Mouse (Mus musculus) heart, embryonic 14.5 days (tissue): ENCODE measurements around the gene Daam1. TPM values are rescaled to one million over a fixed set of nuclear protein-coding genes. Genes with fewer than 3 reads are reported as not detected.

ENCODE experiments used
- ATAC-seq: fragments of 200-750 bp; cut with Nextera tagmentation; 2 replicates; pipeline ENCODE4 v1.8.0; 2017; ENCODE audit warnings: low read depth, moderate TSS enrichment; ENCODE audit not compliant: insufficient number of reproducible peaks, insufficient read depth, low FRiP score
- H3K27ac ChIP-seq, 2 experiments: fragments of 200-500 bp in 1 of 2; fragments of 300-500 bp in 1 of 2; sonication (generic) in 1 of 2; replicated peaks in 1 of 2; 2 replicates each; pipeline ENCODE4 v1.5.1; 2012 to 2014; ENCODE audit warnings: low read depth in 2 of 2, low read length in 2 of 2, control low read depth in 1 of 2, mild to moderate bottlenecking in 1 of 2, mixed read lengths in 1 of 2; ENCODE audit not compliant: control insufficient read depth in 1 of 2, insufficient read depth in 1 of 2
- H3K27me3 ChIP-seq: fragments of 300-500 bp; sonication (generic); 2 replicates; pipeline ENCODE4 v1.6.1; 2014; ENCODE audit warnings: mild to moderate bottlenecking, low read length, control low read depth; ENCODE audit not compliant: control insufficient read depth, insufficient read depth
- H3K36me3 ChIP-seq: fragments of 300-500 bp; sonication (generic); 2 replicates; pipeline ENCODE4 v1.6.1; 2014; ENCODE audit warnings: mild to moderate bottlenecking, control low read depth, low read length, mixed read lengths; ENCODE audit not compliant: control insufficient read depth, insufficient read depth
- H3K4me1 ChIP-seq, 2 experiments: fragments of 200-500 bp in 1 of 2; fragments of 300-500 bp in 1 of 2; sonication (generic) in 1 of 2; 2 replicates each; pipeline ENCODE4 v1.6.1; 2012 to 2014; ENCODE audit warnings: low read length in 2 of 2, control low read depth in 1 of 2, mixed read lengths in 1 of 2; ENCODE audit not compliant: control insufficient read depth in 2 of 2, insufficient read depth in 2 of 2
- H3K4me2 ChIP-seq: fragments of 300-500 bp; sonication (generic); 2 replicates; pipeline ENCODE4 v1.6.1; 2014; ENCODE audit warnings: mild to moderate bottlenecking, low read length
- H3K4me3 ChIP-seq, 2 experiments: fragments of 200-500 bp in 1 of 2; fragments of 300-500 bp in 1 of 2; sonication (generic) in 1 of 2; 2 replicates each; pipeline ENCODE4 v1.5.1; 2012 to 2014; ENCODE audit warnings: low read length in 2 of 2, mild to moderate bottlenecking in 2 of 2, control low read depth in 1 of 2, low read depth in 1 of 2, moderate library complexity in 1 of 2; ENCODE audit not compliant: control insufficient read depth in 1 of 2, insufficient read depth in 1 of 2
- H3K9ac ChIP-seq: fragments of 300-500 bp; sonication (generic); 2 replicates; pipeline ENCODE4 v1.6.1; 2014; ENCODE audit warnings: mild to moderate bottlenecking, low read length
- H3K9me3 ChIP-seq: fragments of 300-500 bp; sonication (generic); 2 replicates; pipeline ENCODE4 v1.6.1; 2016; ENCODE audit warnings: low read length, control low read depth; ENCODE audit not compliant: control insufficient read depth
- WGBS: fragments of 180-500 bp; shearing (Covaris S2); extraction: QIAGEN DNeasy Blood & Tissue Kit; methylation state at CpG from one replicate; pipeline ENCODE4 v1.1.7; 2014; 5-methylcytosine and 5-hydroxymethylcytosine counted together
- polyA plus RNA-seq: library from polyadenylated mRNA; unstranded; fragments of >200 nt; fragmentation: Nextera tagmentation; extraction: Ambion mirVana; gene quantifications from 2 replicates; pipeline ENCODE4 v1.2.1, GENCODE M21; 2014

The Daam1 gene
- 28.9 and 33.3 TPM in 2 replicates for polyA plus RNA-seq

DNA sequence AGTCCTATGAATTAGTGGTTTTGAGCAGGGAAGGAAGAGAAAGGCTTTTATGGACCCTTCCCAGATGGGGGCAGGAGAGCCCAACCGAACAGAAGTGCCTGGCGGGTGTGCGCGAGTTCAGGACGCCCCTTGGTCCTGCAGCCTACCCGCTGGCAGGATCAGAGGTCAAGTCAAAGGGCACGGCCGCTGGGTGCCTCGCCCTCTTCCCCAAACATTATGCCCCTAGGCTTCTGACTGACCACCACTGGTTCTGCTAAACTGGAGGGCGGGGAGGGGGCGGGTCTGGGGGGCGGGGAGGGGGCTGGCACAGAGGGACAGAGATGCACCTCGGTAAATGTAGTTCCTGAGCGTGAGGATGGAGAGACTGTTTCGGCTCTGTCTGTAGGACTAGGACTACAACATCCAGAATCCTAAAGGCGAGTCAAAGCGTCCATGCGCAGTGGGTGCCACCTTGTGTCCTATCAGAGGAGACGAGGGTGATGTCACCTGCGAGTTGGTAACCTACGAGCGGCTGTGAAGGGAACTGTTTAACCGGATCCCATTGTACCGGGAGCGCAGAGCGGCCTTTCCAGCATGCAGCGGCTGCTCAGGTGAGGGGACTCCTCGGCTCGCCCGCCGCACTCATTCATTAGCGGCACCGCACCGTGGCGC is at the start of gene Daam1:
Gene Daam1 (plus strand): TSS at position 472 of the 651 bp plus-strand sequence.
- Histone ChIP-seq H3K36me3 (no peaks in the 10 kb centered on the region), H3K9me3 (no peaks in the 10 kb centered on the region), H3K4me2 (peak within 1 kb of the TSS; percentile 84), H3K4me3 (peak within 1 kb of the TSS; percentile 84 to 98), H3K9ac (peak within 1 kb of the TSS; percentile 97), H3K27me3 (no peaks in the 10 kb centered on the region), H3K27ac (peak within 1 kb of the TSS; percentile 93 to 97), H3K4me1 (peaks cover 6 to 32% of the 10 kb centered on the region in 2 experiments)
- under 1% methylated on average over 35 of the region's 35 CpGs for WGBS
- ATAC-seq: peak; percentile 100

DNA sequence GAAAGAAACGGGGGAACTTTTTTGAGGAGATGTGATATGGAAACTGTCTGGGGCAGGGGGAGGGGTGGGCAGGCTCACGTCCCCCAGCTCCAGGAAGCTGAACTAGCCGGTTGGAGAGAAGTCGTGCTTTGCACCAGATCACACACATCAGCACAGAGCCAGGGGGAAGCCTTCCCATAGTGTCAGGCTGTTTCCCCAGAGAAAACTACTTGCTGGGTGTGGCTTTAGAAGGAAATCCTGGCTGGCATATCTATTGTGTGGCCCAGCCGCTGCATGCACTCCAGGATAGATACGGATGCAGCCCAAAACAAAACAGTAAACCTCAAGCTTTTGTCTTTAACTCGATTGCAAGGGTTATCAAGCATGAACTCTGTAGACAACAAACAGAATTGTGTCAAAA is 49.7 kb upstream of the Daam1 start:
- WGBS: 32% methylated on average over 7 of the region's 7 CpGs
- Histone ChIP-seq H3K4me2 (no peak overlapping the region), H3K9me3 (no peaks in the 10 kb centered on the region), H3K9ac (no peak overlapping the region), H3K27me3 (no peaks in the 10 kb centered on the region), H3K27ac (0 out of 4 replicates have a peak overlapping the region, but pooled peaks of 1 of the 2 experiments have one; percentile 4), H3K36me3 (no peaks in the 10 kb centered on the region), H3K4me3 (no peak overlapping the region), H3K4me1 (peaks cover 10 to 11% of the 10 kb centered on the region in 2 experiments)
- no peak for ATAC-seq

DNA sequence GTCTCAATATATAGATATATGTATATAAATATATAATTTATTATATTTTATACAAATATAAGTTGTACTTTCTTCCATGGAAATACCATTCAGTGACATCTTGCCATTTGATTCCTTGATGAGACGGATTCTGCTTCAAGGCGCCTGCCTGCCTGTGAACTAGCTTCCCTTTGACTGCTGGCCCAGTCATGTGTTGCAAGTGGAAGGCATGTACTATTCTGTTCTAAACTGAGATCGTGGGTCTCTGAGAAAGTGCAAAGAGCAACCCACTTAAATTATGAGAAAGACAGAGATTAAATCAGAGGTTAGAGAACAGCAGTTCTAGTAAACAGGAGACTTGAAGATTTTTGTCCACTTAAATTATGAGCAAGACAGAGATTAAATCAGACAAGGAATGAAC is 46.9 kb upstream of the Daam1 start:
- ATAC-seq: no peak

DNA sequence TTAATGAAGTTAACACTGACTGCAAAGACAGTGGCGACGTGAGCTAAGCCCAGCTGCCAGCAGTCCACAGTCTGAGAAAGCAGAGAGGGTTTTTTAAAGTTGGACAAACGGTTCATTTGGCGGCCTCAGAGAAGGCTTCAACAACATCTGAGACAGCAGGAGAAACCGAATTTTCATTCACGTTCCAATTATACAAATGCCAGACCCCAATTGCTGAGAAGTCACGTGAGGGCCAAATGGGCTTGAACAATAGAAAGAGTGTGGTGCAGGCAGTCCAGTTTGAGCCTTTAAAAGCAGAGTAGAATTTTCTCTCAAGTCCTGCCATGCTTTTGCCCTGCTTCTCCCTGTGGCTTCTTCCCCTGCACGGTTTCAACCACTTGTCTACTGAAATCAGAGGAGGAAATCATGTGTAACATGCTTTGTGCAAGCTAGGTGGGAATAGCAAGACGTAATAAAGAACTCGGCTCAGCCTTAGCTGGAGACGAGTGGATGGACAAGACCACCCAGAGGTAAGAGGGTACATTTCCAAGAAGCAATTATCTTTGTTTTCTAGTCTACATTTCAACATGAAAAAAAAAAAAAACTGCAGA is 46.1 kb upstream of the Daam1 start:
- no peaks in the 10 kb centered on the region for H3K27me3 ChIP-seq
- 59% methylated on average over 11 of the region's 11 CpGs for WGBS
- no peak for ATAC-seq

More for the DNA sequence above, 46.9 kb upstream of the Daam1 start:
- Histone ChIP-seq H3K4me3 (no peak overlapping the region), H3K9me3 (no peaks in the 10 kb centered on the region), H3K4me1 (peaks cover 3 to 9% of the 10 kb centered on the region in 2 experiments; a peak in 3 of 4 replicates), H3K27ac (no peak overlapping the region), H3K9ac (no peak overlapping the region), H3K4me2 (no peak overlapping the region), H3K27me3 (no peaks in the 10 kb centered on the region), H3K36me3 (no peaks in the 10 kb centered on the region)
- WGBS: 81% methylated on average over 3 of the region's 3 CpGs

DNA sequence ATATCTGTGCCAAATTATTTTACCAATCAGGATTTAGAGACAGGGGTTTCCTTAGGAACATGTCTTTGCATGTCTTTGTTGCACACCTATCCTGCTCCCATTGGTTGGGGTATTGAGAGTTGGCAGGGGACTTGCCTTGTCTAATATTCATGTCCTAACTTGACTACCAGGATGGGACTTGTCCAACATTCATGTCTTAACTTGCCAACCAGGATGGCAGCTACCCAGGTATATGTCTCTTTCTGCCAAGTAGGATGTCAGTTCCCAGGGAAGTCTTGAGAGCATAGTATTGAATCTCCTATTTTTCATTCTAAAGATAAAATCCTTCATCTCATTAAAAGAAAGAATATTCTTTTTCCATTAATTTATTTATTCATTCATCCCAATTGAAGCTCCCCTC is 44.4 kb upstream of the Daam1 start:
- H3K4me2 ChIP-seq: no peak overlapping the region
- H3K9ac ChIP-seq: no peak overlapping the region
- no peaks in the 10 kb centered on the region for H3K27me3 ChIP-seq
- peaks cover 0 to 3% of the 10 kb centered on the region in 2 experiments; a peak in 1 of 4 replicates for H3K4me1 ChIP-seq
- no peak overlapping the region for H3K4me3 ChIP-seq
- no peak overlapping the region for H3K27ac ChIP-seq
- H3K36me3 ChIP-seq: no peaks in the 10 kb centered on the region
- no peaks in the 10 kb centered on the region for H3K9me3 ChIP-seq
- no peak for ATAC-seq

More for the DNA sequence above, 46.1 kb upstream of the Daam1 start:
- H3K9me3 ChIP-seq: no peaks in the 10 kb centered on the region
- no peak overlapping the region for H3K9ac ChIP-seq
- H3K4me1 ChIP-seq: peaks cover 3 to 8% of the 10 kb centered on the region in 2 experiments; a peak in 3 of 4 replicates
- no peak overlapping the region for H3K4me3 ChIP-seq
- H3K27ac ChIP-seq: peak overlapping the region in 1 of 2 experiments; percentile 48; a peak in 1 of 4 replicates
- H3K36me3 ChIP-seq: no peaks in the 10 kb centered on the region
- H3K4me2 ChIP-seq: no peak overlapping the region

DNA sequence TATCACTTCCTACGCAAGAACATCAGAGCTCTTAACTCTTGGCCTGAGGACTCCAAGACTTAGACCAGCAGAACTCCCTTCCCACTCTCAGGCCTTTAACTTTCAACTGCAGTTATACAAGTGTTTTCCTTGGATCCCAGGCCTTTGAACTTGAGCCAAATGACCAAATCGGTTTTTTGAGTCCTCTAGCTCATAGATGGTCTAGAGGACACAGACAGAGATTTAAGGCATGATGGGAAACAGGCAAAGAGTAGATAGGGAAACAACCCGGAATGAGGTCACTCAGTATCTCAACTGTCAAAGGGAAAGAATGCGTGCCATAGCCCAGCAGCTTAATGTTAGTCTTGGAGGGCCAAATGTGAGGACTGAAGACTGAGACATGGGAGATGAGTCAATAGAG is 42.1 kb upstream of the Daam1 start:
- Histone ChIP-seq H3K4me1 (peaks cover 0 to 3% of the 10 kb centered on the region in 2 experiments; a peak in 1 of 4 replicates), H3K9ac (no peak overlapping the region), H3K27ac (0 out of 4 replicates have a peak overlapping the region, but pooled peaks of 1 of the 2 experiments have one; percentile 24), H3K4me2 (no peak overlapping the region), H3K36me3 (no peaks in the 10 kb centered on the region), H3K27me3 (no peaks in the 10 kb centered on the region), H3K4me3 (no peak overlapping the region), H3K9me3 (no peaks in the 10 kb centered on the region)
- 38% methylated on average over 4 of the region's 4 CpGs for WGBS
- no peak for ATAC-seq

DNA sequence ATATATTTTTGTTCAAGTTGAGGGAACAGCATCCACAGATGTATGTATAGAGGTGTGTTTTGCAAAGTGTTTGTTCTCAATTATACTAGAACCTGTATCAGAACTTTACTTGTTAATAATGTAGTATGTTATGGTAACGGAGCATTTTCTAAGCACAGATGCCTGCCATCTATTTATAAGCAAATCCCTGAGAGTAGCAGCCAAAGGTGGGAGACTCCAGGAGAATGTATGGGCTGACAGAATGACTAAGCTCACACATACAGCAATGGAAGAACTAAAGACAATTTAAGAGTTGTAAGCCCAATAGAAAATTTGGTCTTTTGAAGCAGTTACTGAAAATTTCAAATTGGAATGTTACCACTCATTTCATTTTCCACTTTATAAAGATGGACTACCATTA is 40.3 kb upstream of the Daam1 start:
- Histone ChIP-seq H3K4me2 (no peak overlapping the region), H3K9me3 (no peaks in the 10 kb centered on the region), H3K4me1 (peaks cover under 1 to 3% of the 10 kb centered on the region in 2 experiments; a peak in 2 of 4 replicates), H3K4me3 (no peak overlapping the region), H3K27ac (no peak overlapping the region), H3K36me3 (no peaks in the 10 kb centered on the region), H3K9ac (no peak overlapping the region), H3K27me3 (no peaks in the 10 kb centered on the region)
- ATAC-seq: no peak
- WGBS: 93% methylated on average over 1 of the region's 1 CpGs
